Mouse (Mus musculus) embryonic fibroblast, embryonic 13.5 days (primary cell): ENCODE results near the gene Rapgef4.

ENCODE experiments used
- CTCF ChIP-seq: IDR thresholded peaks from 2 replicates; pipeline ENCODE4 v1.5.1; 2011; ENCODE audit warnings: mild to moderate bottlenecking, control low read depth, low read length, moderate library complexity, borderline replicate concordance; ENCODE audit not compliant: insufficient read depth
- POLR2A ChIP-seq: IDR thresholded peaks from 2 replicates; pipeline ENCODE4 v1.6.1; 2011; ENCODE audit warnings: low read depth, mild to moderate bottlenecking, control low read depth, low read length, moderate library complexity

DNA sequence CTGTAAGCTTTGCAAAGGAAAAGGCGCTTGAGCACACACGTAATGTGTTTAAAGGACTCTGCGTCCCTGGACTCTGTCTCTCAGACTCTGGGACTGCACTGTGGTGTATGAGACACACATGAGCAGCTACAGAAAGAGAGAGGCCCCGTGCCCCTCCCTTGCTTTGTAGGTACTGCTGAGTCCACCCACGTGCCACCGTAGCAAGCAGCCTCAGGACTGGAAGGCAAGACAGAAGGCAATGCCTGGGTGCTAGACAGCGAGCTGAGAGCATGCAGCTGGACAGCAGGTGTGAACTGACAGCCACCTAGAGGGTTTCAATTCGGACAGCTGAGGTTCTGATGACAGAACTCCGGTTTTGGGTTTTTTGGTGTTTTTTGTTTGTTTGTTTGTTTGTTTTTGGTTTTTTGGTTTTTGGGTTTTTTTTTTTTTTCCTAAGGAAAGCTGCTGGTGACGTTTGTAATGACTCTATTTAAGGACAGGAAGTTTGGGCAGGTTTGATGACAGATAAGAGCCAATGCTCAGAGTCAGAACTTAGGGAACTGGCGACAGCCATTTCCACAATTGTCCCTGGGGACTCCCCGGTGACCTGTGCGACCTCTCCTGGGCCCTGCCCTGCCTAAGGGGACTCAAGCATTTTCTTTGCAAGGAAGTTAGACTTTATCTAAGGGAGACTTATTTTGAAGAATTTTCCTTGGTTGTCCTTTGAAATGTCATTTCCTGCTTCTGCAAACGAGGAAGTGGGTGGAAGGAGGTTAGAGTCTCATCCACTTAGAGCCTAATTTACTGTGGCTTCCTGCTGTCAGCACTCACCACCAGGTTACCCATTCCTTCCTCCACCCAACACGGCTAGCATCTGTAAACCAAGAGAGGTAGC lies 136.3 kb downstream of the Rapgef4 start:
- TF ChIP-seq CTCF: no peak
- no peak for TF ChIP-seq POLR2A
